Comparison of ENCODE assay signal across 22 mouse cellular contexts in the genomic region with DNA sequence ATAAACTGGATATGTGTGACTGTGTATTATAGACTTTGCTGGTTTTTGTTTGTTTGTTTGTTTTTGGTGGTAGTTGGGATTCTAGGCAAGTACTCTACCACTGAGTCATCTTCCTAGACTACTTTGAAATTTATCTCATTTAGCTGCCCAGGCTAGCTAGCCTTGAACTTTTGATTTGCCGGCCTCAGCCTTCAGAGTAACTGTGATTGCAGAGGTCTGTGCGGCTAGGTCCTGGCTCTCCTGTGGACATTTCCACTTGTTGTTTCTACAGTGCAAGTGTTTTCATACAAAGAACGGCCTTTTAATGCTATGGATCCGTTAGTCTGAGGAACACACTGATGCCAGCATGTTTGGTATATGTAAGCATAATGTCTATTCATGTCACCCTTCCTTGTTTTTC.
A peak's percentile ranks its signal among the peaks of the same experiment; 100 is the strongest.
DNase-seq lines count a peak whose midpoint lies in the region; ATAC-seq lines count a peak whose summit lies in the region.
"Had no signal": no experiment of that assay in that cellular context is flagged by ENCODE, and none has a peak within 500 bp of the region (broad histone marks: within the 10 kb centered on the region; RNA-seq: fewer than 3 reads in every experiment).

No protein-coding gene starts in this region.

- no peak overlapping the region for H3K4me2 ChIP-seq in intestine, embryonic 14.5 days (ENCODE audit: low read length)
- no peak overlapping the region for H3K4me2 ChIP-seq in intestine, embryonic 16.5 days (ENCODE audit: low read depth, low read length)
- H3K4me2 ChIP-seq: forebrain, embryonic 13.5 days; heart, embryonic 13.5 days; hindbrain, embryonic 12.5 days; hindbrain, embryonic 15.5 days had no signal

- H3K9ac ChIP-seq in intestine, embryonic 14.5 days (ENCODE audit: low read length): no peak overlapping the region
- H3K9ac ChIP-seq in intestine, embryonic 16.5 days (ENCODE audit: low read depth, low read length): no peak overlapping the region
- H3K9ac ChIP-seq: forebrain, embryonic 13.5 days; heart, embryonic 13.5 days; hindbrain, embryonic 12.5 days; hindbrain, embryonic 15.5 days had no signal

- H3K36me3 ChIP-seq in intestine, embryonic 14.5 days (ENCODE audit: control insufficient read depth, insufficient read depth, low read length): no peaks in the 10 kb centered on the region
- H3K36me3 ChIP-seq in intestine, embryonic 16.5 days (ENCODE audit: control insufficient read depth, insufficient read depth, low read length): no peaks in the 10 kb centered on the region
- H3K36me3 ChIP-seq: heart, embryonic 13.5 days; hindbrain, embryonic 12.5 days; hindbrain, embryonic 15.5 days had no signal

- H3K9me3 ChIP-seq in intestine, embryonic 14.5 days (ENCODE audit: control insufficient read depth, low read length): no peaks in the 10 kb centered on the region
- H3K9me3 ChIP-seq in intestine, embryonic 16.5 days (ENCODE audit: control insufficient read depth, low read length): no peaks in the 10 kb centered on the region
- H3K9me3 ChIP-seq: forebrain, embryonic 10.5 days; forebrain, embryonic 13.5 days; hindbrain, embryonic 15.5 days had no signal

- WGBS in intestine, embryonic 14.5 days: 93% methylated on average over 4 of the region's 4 CpGs
- 91% methylated on average over 4 of the region's 4 CpGs for WGBS in intestine, embryonic 16.5 days

- no peaks in the 10 kb centered on the region for H3K27me3 ChIP-seq in intestine, embryonic 14.5 days (replicated peaks; ENCODE audit: control insufficient read depth, insufficient read depth, low read length)
- no peaks in the 10 kb centered on the region for H3K27me3 ChIP-seq in intestine, embryonic 16.5 days (replicated peaks; ENCODE audit: control insufficient read depth, insufficient read depth, low read length)
- H3K27me3 ChIP-seq: forebrain, embryonic 13.5 days; heart, embryonic 13.5 days; hindbrain, embryonic 12.5 days; hindbrain, embryonic 15.5 days had no signal

- no peaks in the 10 kb centered on the region for H3K4me1 ChIP-seq in intestine, embryonic 14.5 days (replicated peaks; ENCODE audit: control insufficient read depth, insufficient read depth, low read length)
- H3K4me1 ChIP-seq in intestine, embryonic 16.5 days (ENCODE audit: control insufficient read depth, insufficient read depth, low read length): no peaks in the 10 kb centered on the region
- H3K4me1 ChIP-seq: forebrain, embryonic 13.5 days; heart, embryonic 13.5 days had no signal

- no peak overlapping the region for H3K27ac ChIP-seq in intestine, embryonic 14.5 days (ENCODE audit: low read depth)
- no peak overlapping the region for H3K27ac ChIP-seq in intestine, embryonic 16.5 days (ENCODE audit: low read length)
- H3K27ac ChIP-seq: forebrain, embryonic 10.5 days; forebrain, embryonic 13.5 days; heart, adult 2 months; heart, embryonic 10.5 days; heart, embryonic 13.5 days; hindbrain, embryonic 12.5 days; hindbrain, embryonic 15.5 days had no signal

- DNase-seq in intestine, embryonic 14.5 days (ENCODE audit: low spot score): peak; percentile 28
- peak; percentile 46 for DNase-seq in adrenal gland, postnatal 10 days
- peak; percentile 63 to 77 for DNase-seq in adrenal gland, postnatal 36 days
- DNase-seq in kidney, adult 11 months: no peak
- no peak for DNase-seq in frontal cortex, postnatal 25 days (ENCODE audit: low spot score in 2 of 2)
- DNase-seq: cerebellum, adult 18-20 months; cerebellum, adult 9-10 months; cerebellum, postnatal 14 days; gastrocnemius, postnatal 25 days; heart, adult 2 months; heart, postnatal 14 days; kidney, adult 8-10 months had no signal

- ATAC-seq in intestine, embryonic 14.5 days (replicated peaks; ENCODE audit: low FRiP score, low TSS enrichment, low read depth): no peak
- ATAC-seq in intestine, embryonic 16.5 days: no peak
- ATAC-seq: CD4-positive, CD25-positive, alpha-beta regulatory T cell, adult 4 months; forebrain, embryonic 13.5 days; forebrain, embryonic 16.5 days; intestine, postnatal 0 days had no signal

- H3K4me3 ChIP-seq in intestine, embryonic 14.5 days (ENCODE audit: low read depth, low read length): no peak overlapping the region
- no peak overlapping the region for H3K4me3 ChIP-seq in intestine, embryonic 16.5 days (ENCODE audit: low read length)
- H3K4me3 ChIP-seq: forebrain, embryonic 10.5 days; forebrain, embryonic 13.5 days; heart, adult 2 months; heart, embryonic 10.5 days; heart, embryonic 13.5 days; hindbrain, embryonic 12.5 days; hindbrain, embryonic 15.5 days had no signal

Comparison
In these comparisons a context has a peak if more than half of its experiments do, and no peak if none do; other contexts are left out.
1. DNase-seq: peak in intestine, embryonic 14.5 days (single experiment), adrenal gland, postnatal 10 days (single experiment) and adrenal gland, postnatal 36 days (2 of 2); none in kidney, adult 11 months (single experiment) and frontal cortex, postnatal 25 days (0 of 2).